Mouse (Mus musculus) heart, embryonic 13.5 days (tissue): ENCODE measurements at regions not wholly inside any gene's neighbourhood (a gene's known extent, or its start where the extent isn't known, plus 50 kb on each side); places are given as distances from the start of the nearest gene placed in this dataset.
A peak's percentile ranks its signal among the peaks of the same experiment; 100 is the strongest.

Source experiments
- ATAC-seq: fragments of 200-750 bp; cut with Nextera tagmentation; 2 replicates; pipeline ENCODE4 v1.8.0; 2017; ENCODE audit warnings: moderate TSS enrichment; ENCODE audit not compliant: insufficient number of reproducible peaks, low FRiP score, low TSS enrichment; ENCODE audit errors: extremely low read depth
- H3K27ac ChIP-seq: fragments of 300-500 bp; sonication (generic); replicated peaks from 2 replicates; pipeline ENCODE4 v1.5.1; 2015; ENCODE audit warnings: moderate library complexity, mild to moderate bottlenecking, inconsistent platforms
- H3K27me3 ChIP-seq: fragments of 300-500 bp; sonication (generic); replicated peaks from 2 replicates; pipeline ENCODE4 v1.6.1; 2015; ENCODE audit warnings: mild to moderate bottlenecking, inconsistent platforms
- H3K36me3 ChIP-seq: fragments of 300-500 bp; sonication (generic); 2 replicates; pipeline ENCODE4 v1.6.1; 2015; ENCODE audit warnings: mild to moderate bottlenecking, inconsistent platforms
- H3K4me1 ChIP-seq: fragments of 300-500 bp; sonication (generic); 2 replicates; pipeline ENCODE4 v1.6.1; 2015; ENCODE audit warnings: inconsistent platforms
- H3K4me2 ChIP-seq: fragments of 300-500 bp; sonication (generic); 2 replicates; pipeline ENCODE4 v1.6.1; 2015; ENCODE audit warnings: inconsistent platforms, mild to moderate bottlenecking, moderate library complexity
- H3K4me3 ChIP-seq: fragments of 300-500 bp; sonication (generic); 2 replicates; pipeline ENCODE4 v1.5.1; 2015; ENCODE audit warnings: moderate library complexity, mild to moderate bottlenecking, inconsistent platforms
- H3K9ac ChIP-seq: fragments of 300-500 bp; sonication (generic); 2 replicates; pipeline ENCODE4 v1.6.1; 2015; ENCODE audit warnings: inconsistent platforms, mild to moderate bottlenecking, moderate library complexity
- H3K9me3 ChIP-seq: fragments of 300-500 bp; sonication (generic); 2 replicates; pipeline ENCODE4 v1.6.1; 2016; ENCODE audit warnings: inconsistent platforms
- WGBS: fragments of 180-500 bp; shearing (Covaris S2); methylation state at CpG from one replicate; pipeline ENCODE4 v1.1.7; 2015; ENCODE audit warnings: mixed read lengths; 5-methylcytosine and 5-hydroxymethylcytosine counted together

GRCm38 (mm10) chr11:12112646-12113353 lies 74.3 kb upstream of the Grb10 start:
- no peak for ATAC-seq
- Histone ChIP-seq H3K27me3 (no peaks in the 10 kb centered on the region), H3K27ac (no peak overlapping the region), H3K4me1 (no peaks in the 10 kb centered on the region), H3K4me2 (no peak overlapping the region), H3K9me3 (no peaks in the 10 kb centered on the region), H3K9ac (no peak overlapping the region), H3K4me3 (no peak overlapping the region), H3K36me3 (no peaks in the 10 kb centered on the region)
- WGBS: 69% methylated on average over 7 of the region's 7 CpGs

GRCm38 (mm10) chr11:12107711-12108110 lies 69.2 kb upstream of the Grb10 start:
- no peaks in the 10 kb centered on the region for H3K27me3 ChIP-seq
- 67% methylated on average over 3 of the region's 3 CpGs for WGBS
- H3K9ac ChIP-seq: no peak overlapping the region
- H3K4me1 ChIP-seq: no peaks in the 10 kb centered on the region
- no peak for ATAC-seq
- no peak overlapping the region for H3K27ac ChIP-seq
- H3K9me3 ChIP-seq: no peaks in the 10 kb centered on the region
- no peak overlapping the region for H3K4me3 ChIP-seq
- H3K36me3 ChIP-seq: no peaks in the 10 kb centered on the region
- H3K4me2 ChIP-seq: no peak overlapping the region

GRCm38 (mm10) chr11:12090961-12091360 lies 52.5 kb upstream of the Grb10 start:
- peak overlapping the region; percentile 62 for H3K27ac ChIP-seq
- H3K27me3 ChIP-seq: no peaks in the 10 kb centered on the region
- 66% methylated on average over 4 of the region's 4 CpGs for WGBS

GRCm38 (mm10) chr11:12089788-12090365 lies 51.4 kb upstream of the Grb10 start:
- 40% methylated on average over 2 of the region's 2 CpGs for WGBS
- peaks cover 17% of the 10 kb centered on the region for H3K4me1 ChIP-seq
- no peaks in the 10 kb centered on the region for H3K27me3 ChIP-seq
- peaks cover 7% of the 10 kb centered on the region; the same call in 1 of the 2 replicates for H3K36me3 ChIP-seq
- no peak for ATAC-seq
- no peak overlapping the region for H3K4me3 ChIP-seq
- H3K9ac ChIP-seq: no peak overlapping the region
- no peak overlapping the region for H3K4me2 ChIP-seq
- H3K27ac ChIP-seq: peak overlapping the region; percentile 62
- 0 out of 2 replicates have a peak, but pooled peaks cover 8% of the 10 kb centered on the region for H3K9me3 ChIP-seq

More at GRCm38 (mm10) chr11:12090961-12091360, 52.5 kb upstream of the Grb10 start:
- Histone ChIP-seq H3K4me1 (peaks cover 17% of the 10 kb centered on the region), H3K4me2 (no peak overlapping the region), H3K36me3 (peaks cover 7% of the 10 kb centered on the region; the same call in 1 of the 2 replicates), H3K9me3 (0 out of 2 replicates have a peak, but pooled peaks cover 8% of the 10 kb centered on the region), H3K4me3 (no peak overlapping the region), H3K9ac (no peak overlapping the region)
- no peak for ATAC-seq
